Mouse (Mus musculus) liver, embryonic 15.5 days (tissue): ENCODE measurements around the gene Zmynd8. TPM values are rescaled to one million over a fixed set of nuclear protein-coding genes. Genes with fewer than 3 reads are reported as not detected.

Experiments
- ATAC-seq: fragments of 200-750 bp; cut with Nextera tagmentation; 2 replicates; pipeline ENCODE4 v1.8.0; 2017; ENCODE audit warnings: moderate number of reproducible peaks, mild to moderate bottlenecking, moderate library complexity; ENCODE audit not compliant: insufficient read depth
- H3K27ac ChIP-seq: fragments of 300-500 bp; sonication (generic); replicated peaks from 2 replicates; pipeline ENCODE4 v1.5.1; 2015; ENCODE audit warnings: mild to moderate bottlenecking, inconsistent platforms
- H3K27me3 ChIP-seq: fragments of 300-500 bp; sonication (generic); 2 replicates; pipeline ENCODE4 v1.6.1; 2015; ENCODE audit warnings: mild to moderate bottlenecking, inconsistent platforms
- H3K36me3 ChIP-seq: fragments of 300-500 bp; sonication (generic); replicated peaks from 2 replicates; pipeline ENCODE4 v1.6.1; 2015; ENCODE audit warnings: moderate library complexity, mild to moderate bottlenecking, inconsistent platforms
- H3K4me1 ChIP-seq: fragments of 300-500 bp; sonication (generic); replicated peaks from 2 replicates; pipeline ENCODE4 v1.6.1; 2015; ENCODE audit warnings: inconsistent platforms
- H3K4me2 ChIP-seq: fragments of 300-500 bp; sonication (generic); 2 replicates; pipeline ENCODE4 v1.6.1; 2015; ENCODE audit warnings: moderate library complexity, mild to moderate bottlenecking, inconsistent platforms
- H3K4me3 ChIP-seq: fragments of 300-500 bp; sonication (generic); replicated peaks from 2 replicates; pipeline ENCODE4 v1.5.1; 2015; ENCODE audit warnings: mild to moderate bottlenecking, inconsistent platforms
- H3K9ac ChIP-seq: fragments of 300-500 bp; sonication (generic); 2 replicates; pipeline ENCODE4 v1.6.1; 2015; ENCODE audit warnings: moderate library complexity, mild to moderate bottlenecking, inconsistent platforms
- H3K9me3 ChIP-seq: fragments of 300-500 bp; sonication (generic); replicated peaks from 2 replicates; pipeline ENCODE4 v1.6.1; 2016; ENCODE audit warnings: inconsistent platforms
- WGBS: fragments of 180-500 bp; shearing (Covaris S2); methylation state at CpG from one replicate; pipeline ENCODE4 v1.1.7; 2015; ENCODE audit warnings: mixed read lengths; ENCODE audit not compliant: insufficient replicate concordance; 5-methylcytosine and 5-hydroxymethylcytosine counted together
- polyA plus RNA-seq: library from polyadenylated mRNA; unstranded; fragments of >200 nt; fragmentation: Nextera tagmentation; extraction: Ambion mirVana; gene quantifications from 2 replicates; pipeline ENCODE4 v1.2.1, GENCODE M21; 2015

The Zmynd8 gene
- polyA plus RNA-seq, 1 experiment from 2014 or later = 24.6 TPM

DNA sequence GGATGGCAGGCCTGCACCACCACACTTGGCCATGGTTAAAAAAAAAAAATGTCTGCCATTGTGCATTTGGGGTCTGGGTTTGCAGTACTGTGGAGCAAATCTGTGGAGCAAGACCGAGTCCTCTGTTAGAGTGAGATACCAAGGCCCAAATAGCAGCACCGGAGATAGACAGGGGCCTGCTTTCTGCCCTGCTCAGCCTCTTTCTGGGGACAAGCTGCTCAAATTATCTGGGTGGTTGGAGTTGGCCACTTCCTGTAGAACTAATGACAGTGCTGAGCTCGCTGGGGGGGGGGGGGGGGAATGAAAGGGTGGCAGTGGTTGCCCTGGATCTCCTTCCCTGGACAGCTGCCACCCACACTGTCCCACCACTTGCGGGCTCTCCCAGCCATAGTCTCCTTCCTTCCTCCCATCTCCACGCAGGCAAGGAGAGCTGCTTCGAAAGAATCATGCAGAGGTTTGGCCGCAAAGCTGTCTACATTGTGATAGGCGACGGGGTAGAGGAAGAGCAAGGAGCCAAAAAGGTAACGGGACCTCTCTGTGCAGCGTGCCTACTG is 129.9 kb downstream of the Zmynd8 start:
- Histone ChIP-seq H3K4me1 (no peaks in the 10 kb centered on the region), H3K4me3 (no peak overlapping the region), H3K27me3 (no peaks in the 10 kb centered on the region), H3K4me2 (no peak overlapping the region), H3K9me3 (no peaks in the 10 kb centered on the region), H3K27ac (no peak overlapping the region), H3K9ac (no peak overlapping the region), H3K36me3 (no peaks in the 10 kb centered on the region)
- ATAC-seq = no peak
- WGBS = 13% methylated on average over 11 of the region's 11 CpGs

DNA sequence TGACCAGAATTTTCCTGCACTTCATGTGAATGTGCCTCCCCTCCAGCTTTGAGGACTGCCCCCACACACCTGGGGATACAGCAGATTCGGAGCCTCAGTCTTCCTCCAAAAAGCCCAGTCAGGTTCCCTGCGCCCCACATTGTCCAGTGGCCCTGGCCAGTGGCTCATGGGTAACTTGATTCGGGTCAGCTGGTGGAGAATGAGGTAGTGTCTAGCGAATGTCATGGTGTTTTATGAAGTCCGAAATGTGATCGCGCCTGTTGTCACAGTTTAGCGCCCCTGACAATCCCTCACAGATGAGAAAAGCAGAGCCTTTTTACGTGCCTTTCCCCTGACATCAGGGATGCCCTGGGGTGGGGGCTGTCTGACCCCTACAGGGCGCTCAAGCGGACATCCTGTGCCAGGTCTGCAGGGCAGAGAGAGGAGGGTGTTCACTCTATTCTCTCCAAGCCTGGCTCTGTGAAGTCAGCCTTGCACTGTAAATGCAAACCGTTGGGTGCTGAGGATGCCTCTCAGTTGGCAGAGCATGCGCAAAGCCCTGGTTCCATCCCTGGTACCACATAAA is 139.3 kb downstream of the Zmynd8 start:
- H3K27me3 ChIP-seq = no peaks in the 10 kb centered on the region
- no peaks in the 10 kb centered on the region for H3K9me3 ChIP-seq
- H3K4me1 ChIP-seq = no peaks in the 10 kb centered on the region
- no peak overlapping the region for H3K4me3 ChIP-seq
- H3K27ac ChIP-seq = no peak overlapping the region
- no peak overlapping the region for H3K9ac ChIP-seq
- H3K36me3 ChIP-seq = no peaks in the 10 kb centered on the region
- 73% methylated on average over 13 of the region's 13 CpGs for WGBS
- ATAC-seq = no peak
- H3K4me2 ChIP-seq = no peak overlapping the region

DNA sequence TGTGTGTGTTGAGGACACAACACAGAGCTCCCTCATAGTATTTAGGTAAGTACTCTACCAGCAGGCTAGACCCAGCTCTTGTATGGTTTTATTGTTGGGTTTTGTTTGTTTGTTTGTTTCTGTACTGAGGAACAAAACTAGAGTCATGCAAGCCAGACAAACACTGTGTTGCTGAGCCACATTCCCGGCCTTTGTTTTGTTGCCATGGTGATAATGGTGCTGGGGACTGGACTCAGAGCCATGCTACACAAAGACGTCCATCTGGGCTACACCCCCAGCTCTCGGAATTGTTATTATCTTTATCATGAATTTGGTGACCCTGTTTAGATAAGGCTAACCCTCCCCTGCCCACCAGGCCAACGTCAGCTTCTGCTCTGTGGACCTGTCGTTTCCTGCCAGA is 140.3 kb downstream of the Zmynd8 start:
- Histone ChIP-seq H3K4me1 (no peaks in the 10 kb centered on the region), H3K9ac (no peak overlapping the region), H3K4me2 (no peak overlapping the region), H3K27me3 (no peaks in the 10 kb centered on the region), H3K4me3 (no peak overlapping the region), H3K36me3 (no peaks in the 10 kb centered on the region), H3K27ac (no peak overlapping the region), H3K9me3 (no peaks in the 10 kb centered on the region)
- no peak for ATAC-seq
- 13% methylated on average over 5 of the region's 5 CpGs for WGBS

DNA sequence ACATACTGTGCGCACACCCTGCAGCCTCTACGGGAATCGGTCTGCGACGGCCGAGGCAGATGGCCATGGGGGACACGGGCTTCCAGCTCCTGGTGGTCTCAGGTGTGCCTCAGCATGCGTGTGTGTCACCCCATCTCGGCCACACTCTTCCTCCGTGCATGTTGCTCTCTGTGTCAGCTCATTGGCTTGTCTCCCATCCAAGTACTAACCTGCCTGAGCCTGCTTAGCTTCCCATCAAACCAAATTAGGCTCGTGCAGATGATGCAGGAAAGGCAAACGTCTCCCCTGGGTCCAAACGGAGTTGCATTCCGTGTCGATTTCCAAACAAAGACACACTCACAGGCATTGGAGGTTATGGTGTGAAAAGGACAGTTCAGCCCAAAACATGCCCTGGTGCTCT is 141.0 kb downstream of the Zmynd8 start:
- no peak for ATAC-seq
- Histone ChIP-seq H3K9ac (no peak overlapping the region), H3K36me3 (no peaks in the 10 kb centered on the region), H3K27me3 (no peaks in the 10 kb centered on the region), H3K27ac (no peak overlapping the region), H3K4me3 (no peak overlapping the region), H3K9me3 (no peaks in the 10 kb centered on the region), H3K4me2 (no peak overlapping the region), H3K4me1 (no peaks in the 10 kb centered on the region)
- WGBS = 69% methylated on average over 15 of the region's 15 CpGs

DNA sequence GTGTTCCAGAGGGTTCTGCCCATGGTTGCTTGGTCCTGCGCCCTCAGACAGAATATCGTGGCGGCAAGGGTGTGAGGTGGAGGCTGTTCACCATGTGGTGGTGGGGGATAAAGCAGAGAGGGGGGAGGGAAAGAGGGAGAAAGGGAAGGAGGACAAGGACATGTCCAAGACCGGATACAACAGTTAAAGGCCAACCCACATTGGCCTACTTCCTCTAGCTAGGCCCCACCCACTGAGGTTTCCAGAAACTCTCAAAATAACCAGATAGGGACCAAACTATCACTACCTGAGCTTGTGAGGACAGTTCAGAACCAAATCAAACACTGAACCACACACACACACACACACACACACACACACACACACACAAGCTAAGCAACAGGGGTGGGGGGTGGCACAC is 146.1 kb downstream of the Zmynd8 start:
- Histone ChIP-seq H3K27me3 (no peaks in the 10 kb centered on the region), H3K9me3 (no peaks in the 10 kb centered on the region), H3K9ac (no peak overlapping the region), H3K27ac (no peak overlapping the region), H3K4me3 (no peak overlapping the region), H3K4me1 (no peaks in the 10 kb centered on the region), H3K4me2 (no peak overlapping the region), H3K36me3 (no peaks in the 10 kb centered on the region)
- ATAC-seq = no peak
- WGBS = 37% methylated on average over 4 of the region's 4 CpGs

DNA sequence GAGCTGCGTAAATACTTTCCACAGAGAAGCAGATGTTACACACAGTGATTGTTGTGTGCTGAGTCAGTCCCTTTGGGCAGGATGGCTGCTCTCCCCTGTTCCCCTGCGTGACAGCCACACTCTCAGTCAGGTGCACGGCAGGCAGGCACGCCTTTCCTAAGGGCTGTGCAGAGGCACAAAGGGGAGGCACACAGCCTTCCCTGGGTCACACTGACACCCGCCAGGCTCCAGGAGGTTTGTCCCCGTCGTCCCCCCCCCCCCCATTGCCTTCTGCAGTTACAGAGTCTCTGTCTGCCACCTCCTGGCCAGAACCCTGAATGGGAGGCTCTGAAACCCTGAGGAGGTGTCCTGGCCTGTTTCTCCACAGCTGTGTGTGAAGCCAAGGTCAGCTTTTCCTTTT is 147.7 kb downstream of the Zmynd8 start:
- Histone ChIP-seq H3K9me3 (no peaks in the 10 kb centered on the region), H3K4me2 (no peak overlapping the region), H3K9ac (no peak overlapping the region), H3K4me1 (no peaks in the 10 kb centered on the region), H3K27ac (no peak overlapping the region), H3K4me3 (no peak overlapping the region), H3K36me3 (no peaks in the 10 kb centered on the region), H3K27me3 (no peaks in the 10 kb centered on the region)
- ATAC-seq = no peak
- 22% methylated on average over 7 of the region's 7 CpGs for WGBS

DNA sequence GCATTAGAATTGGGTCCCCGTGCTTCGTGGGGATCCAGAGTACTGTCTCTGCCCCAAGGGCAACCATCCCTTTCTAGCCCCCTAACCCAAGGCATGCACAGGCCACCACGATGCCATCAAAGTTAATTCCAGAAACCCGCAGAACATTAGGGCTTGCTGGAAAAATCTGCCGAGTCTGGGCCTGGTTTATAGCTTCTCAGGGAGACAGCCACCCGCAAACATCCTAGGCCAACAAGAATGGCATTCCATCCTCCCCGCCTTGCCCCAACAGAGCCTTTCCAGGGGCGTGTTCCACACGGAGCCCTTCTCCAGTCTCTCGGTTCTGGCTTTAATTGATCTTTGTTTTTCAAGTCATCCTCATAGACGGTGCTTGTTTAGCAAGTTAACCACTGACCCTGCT is 150.4 kb downstream of the Zmynd8 start:
- Histone ChIP-seq H3K4me2 (no peak overlapping the region), H3K4me3 (no peak overlapping the region), H3K9ac (no peak overlapping the region), H3K27ac (no peak overlapping the region), H3K9me3 (no peaks in the 10 kb centered on the region), H3K4me1 (no peaks in the 10 kb centered on the region), H3K36me3 (no peaks in the 10 kb centered on the region), H3K27me3 (no peaks in the 10 kb centered on the region)
- ATAC-seq = no peak
- 35% methylated on average over 11 of the region's 11 CpGs for WGBS

DNA sequence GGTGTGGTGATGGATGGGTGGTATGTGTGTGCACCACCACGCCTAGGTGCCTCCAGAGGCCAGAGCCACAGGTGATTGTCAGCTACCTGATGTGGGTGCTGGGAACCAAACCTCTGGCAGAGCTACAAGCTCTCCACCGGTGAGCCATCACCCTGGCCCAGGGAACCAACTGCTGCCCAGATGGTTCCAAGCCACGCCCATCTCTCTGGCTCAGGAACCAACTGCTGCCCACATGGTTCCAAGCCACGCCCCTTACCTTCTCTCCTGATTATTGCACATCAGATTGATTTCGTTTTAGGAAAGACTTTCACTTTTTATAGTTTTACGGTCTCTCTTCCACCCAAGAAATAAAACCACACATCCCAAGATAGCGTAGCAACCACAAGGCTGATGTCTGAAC is 150.8 kb downstream of the Zmynd8 start:
- ATAC-seq = no peak
- no peak overlapping the region for H3K4me3 ChIP-seq
- 49% methylated on average over 7 of the region's 7 CpGs for WGBS
- H3K27me3 ChIP-seq = no peaks in the 10 kb centered on the region
- no peaks in the 10 kb centered on the region for H3K36me3 ChIP-seq
- no peak overlapping the region for H3K27ac ChIP-seq
- H3K4me1 ChIP-seq = no peaks in the 10 kb centered on the region
- H3K9me3 ChIP-seq = no peaks in the 10 kb centered on the region
- H3K9ac ChIP-seq = no peak overlapping the region
- no peak overlapping the region for H3K4me2 ChIP-seq

DNA sequence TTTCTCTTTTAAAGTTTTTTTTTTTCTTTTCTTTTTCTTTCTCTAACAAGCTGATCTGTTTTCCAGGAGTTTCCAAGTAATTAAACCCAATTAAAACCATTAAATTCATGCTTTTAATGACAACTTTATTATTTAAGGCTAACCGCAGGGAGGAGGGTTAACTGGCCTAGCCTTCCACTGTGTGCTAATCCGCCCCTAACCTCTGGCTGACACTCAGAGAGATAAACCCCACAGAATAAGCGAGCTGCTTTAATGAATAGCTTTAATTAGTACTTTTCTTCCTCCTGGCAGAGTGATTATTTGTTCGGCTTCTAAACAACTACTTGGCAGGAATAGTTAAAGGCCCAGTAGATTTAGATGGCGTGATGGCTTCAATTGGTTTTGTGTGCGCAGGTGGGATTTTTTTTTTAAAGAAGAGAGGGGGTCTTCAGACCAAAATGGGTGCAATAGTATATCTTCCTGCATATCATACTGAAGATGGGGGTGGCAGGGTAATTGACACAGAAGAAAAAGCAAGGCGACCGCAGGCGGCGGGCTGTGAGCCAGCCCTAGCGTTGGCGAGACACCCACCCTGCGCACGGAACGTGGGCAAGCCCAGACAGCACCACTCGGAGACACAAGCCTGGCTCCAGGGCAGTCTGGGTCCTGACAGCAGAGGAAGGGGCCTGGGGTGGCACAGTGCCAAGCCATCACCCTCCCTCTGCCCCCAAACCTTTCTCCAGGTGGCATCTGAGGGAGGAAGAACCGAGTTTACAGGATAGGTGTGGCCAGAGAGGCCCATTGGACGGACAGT is 153.3 kb downstream of the Zmynd8 start:
- Histone ChIP-seq H3K27me3 (no peaks in the 10 kb centered on the region), H3K9me3 (no peaks in the 10 kb centered on the region), H3K4me2 (no peak overlapping the region), H3K4me3 (no peak overlapping the region), H3K36me3 (no peaks in the 10 kb centered on the region), H3K9ac (no peak overlapping the region), H3K27ac (no peak overlapping the region), H3K4me1 (no peaks in the 10 kb centered on the region)
- ATAC-seq = no peak
- WGBS = 70% methylated on average over 18 of the region's 18 CpGs

DNA sequence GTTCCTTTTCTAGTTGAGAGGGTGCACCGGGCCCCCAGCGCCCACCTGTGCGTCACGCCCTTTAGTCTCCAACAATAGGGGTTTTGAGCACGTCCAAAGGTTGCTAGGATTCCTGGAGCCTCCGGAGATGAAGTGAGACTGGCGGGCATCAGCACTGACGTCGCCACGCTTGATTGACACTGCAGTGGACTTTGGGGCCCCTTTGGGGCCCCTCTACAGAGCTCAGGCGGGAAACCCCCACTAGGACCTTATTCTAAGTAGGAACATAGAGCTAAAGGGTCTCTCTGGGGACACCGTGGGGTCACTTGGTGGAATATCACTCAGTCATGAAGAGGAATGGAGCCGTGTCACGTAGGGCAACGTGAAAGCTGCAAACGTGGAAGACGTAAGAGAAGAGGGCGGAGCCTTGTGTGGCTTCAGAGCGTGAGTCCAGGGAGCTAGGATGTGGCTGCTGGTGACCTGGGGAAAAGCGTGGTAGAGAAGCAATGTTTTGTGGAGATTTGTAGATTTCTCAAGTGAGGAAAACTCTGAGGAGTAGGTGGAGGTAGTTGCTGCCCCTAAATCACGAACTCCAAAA is 156.5 kb downstream of the Zmynd8 start:
- whole genome bisulfite sequencing = 43% methylated on average over 21 of the region's 21 CpGs
- no peak overlapping the region for H3K4me3 ChIP-seq
- no peaks in the 10 kb centered on the region for H3K27me3 ChIP-seq
- H3K36me3 ChIP-seq = no peaks in the 10 kb centered on the region
- no peak for ATAC-seq
- no peak overlapping the region for H3K9ac ChIP-seq
- no peak overlapping the region for H3K4me2 ChIP-seq
- H3K4me1 ChIP-seq = no peaks in the 10 kb centered on the region
- H3K27ac ChIP-seq = no peak overlapping the region
- no peaks in the 10 kb centered on the region for H3K9me3 ChIP-seq

DNA sequence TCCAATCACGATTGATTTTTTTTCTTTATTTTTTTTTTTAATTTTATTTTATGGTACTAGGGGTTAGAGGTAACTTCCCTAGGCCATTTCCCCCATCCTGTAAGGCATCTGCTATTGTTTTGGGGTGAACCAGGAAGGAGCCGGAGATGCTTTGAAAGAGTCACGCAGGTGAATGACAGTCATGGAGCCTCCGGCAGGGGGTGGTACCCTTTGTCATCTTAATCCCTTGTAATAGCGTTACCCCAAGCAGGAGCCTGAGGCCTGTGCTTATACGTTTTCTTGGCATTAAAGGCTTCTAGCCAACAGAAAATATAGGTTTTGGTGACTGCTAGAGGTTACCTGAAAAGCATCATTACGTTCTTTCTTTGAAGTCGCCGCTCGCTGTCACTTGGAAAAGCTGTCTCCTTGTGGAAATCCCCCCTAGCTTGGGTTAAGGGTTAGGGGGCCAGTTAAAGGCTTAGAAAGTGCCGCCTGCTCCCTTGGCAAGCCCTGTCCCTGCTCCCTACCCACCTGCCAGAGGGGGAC is 157.2 kb downstream of the Zmynd8 start:
- H3K27ac ChIP-seq = no peak overlapping the region
- H3K4me2 ChIP-seq = no peak overlapping the region
- no peaks in the 10 kb centered on the region for H3K4me1 ChIP-seq
- H3K9me3 ChIP-seq = no peaks in the 10 kb centered on the region
- WGBS = 58% methylated on average over 11 of the region's 11 CpGs
- ATAC-seq = no peak
- no peaks in the 10 kb centered on the region for H3K27me3 ChIP-seq
- no peak overlapping the region for H3K9ac ChIP-seq
- no peak overlapping the region for H3K4me3 ChIP-seq
- no peaks in the 10 kb centered on the region for H3K36me3 ChIP-seq
